Mouse (Mus musculus): ENCODE measurements around the gene Ccdc36. TPM values are rescaled to one million over a fixed set of nuclear protein-coding genes. Genes with fewer than 3 reads are reported as not detected.

Gene Ccdc36
- polyA plus RNA-seq, 1 experiment from 2014 or later: 1.6 TPM

- 19% methylated on average over 3 of the region's 3 CpGs for WGBS
- Histone ChIP-seq H3K27ac (ENCODE audit: low read depth, low read length) (no peak within 1 kb of the TSS), H3K9ac (ENCODE audit: low read depth, low read length) (no peak within 1 kb of the TSS), H3K4me3 (ENCODE audit: low read length) (no peak within 1 kb of the TSS), H3K36me3 (ENCODE audit: control insufficient read depth, insufficient read depth, low read length) (no peaks in the 10 kb centered on the region), H3K27me3 (replicated peaks; ENCODE audit: control insufficient read depth, insufficient read depth, low read length) (no peaks in the 10 kb centered on the region), H3K4me1 (ENCODE audit: control insufficient read depth, insufficient read depth, low read depth, low read length) (no peaks in the 10 kb centered on the region; the same call in none of the 2 replicates), H3K9me3 (ENCODE audit: control insufficient read depth, low read length) (no peaks in the 10 kb centered on the region), H3K4me2 (ENCODE audit: low read length) (no peak within 1 kb of the TSS)
- no peak for ATAC-seq
These were observed 7.9 kb upstream of the Ccdc36 start, which contains the start of gene BC048562 for GRCm38 (mm10) chr9:108436182-108436581. Gene BC048562, plus strand, starts transcription at chr9:108436482.

- Histone ChIP-seq H3K36me3 (ENCODE audit: control insufficient read depth, insufficient read depth, low read length) (no peaks in the 10 kb centered on the region), H3K9ac (ENCODE audit: low read depth, low read length) (peak overlapping the region; percentile 53), H3K4me2 (ENCODE audit: low read length) (peak overlapping the region; percentile 55), H3K27ac (ENCODE audit: low read depth, low read length) (no peak overlapping the region), H3K4me1 (ENCODE audit: control insufficient read depth, insufficient read depth, low read depth, low read length) (no peaks in the 10 kb centered on the region; the same call in 1 of the 2 replicates), H3K9me3 (ENCODE audit: control insufficient read depth, low read length) (no peaks in the 10 kb centered on the region), H3K27me3 (replicated peaks; ENCODE audit: control insufficient read depth, insufficient read depth, low read length) (no peaks in the 10 kb centered on the region), H3K4me3 (ENCODE audit: low read length) (peak overlapping the region; percentile 39)
- WGBS: 56% methylated on average over 32 of the region's 32 CpGs
- peak; percentile 68 for ATAC-seq
These were observed 3.3 kb upstream of the Ccdc36 start for GRCm38 (mm10) chr9:108431431-108432067.

GRCm38 (mm10) chr9:108412221-108412620 lies 16.1 kb downstream of the Ccdc36 start:
- Histone ChIP-seq H3K27ac (ENCODE audit: low read depth, low read length) (no peak overlapping the region), H3K4me3 (ENCODE audit: low read length) (no peak overlapping the region), H3K4me1 (ENCODE audit: control insufficient read depth, insufficient read depth, low read depth, low read length) (no peaks in the 10 kb centered on the region), H3K9ac (ENCODE audit: low read depth, low read length) (no peak overlapping the region), H3K9me3 (ENCODE audit: control insufficient read depth, low read length) (no peaks in the 10 kb centered on the region), H3K4me2 (ENCODE audit: low read length) (no peak overlapping the region), H3K36me3 (ENCODE audit: control insufficient read depth, insufficient read depth, low read length) (no peaks in the 10 kb centered on the region), H3K27me3 (replicated peaks; ENCODE audit: control insufficient read depth, insufficient read depth, low read length) (no peaks in the 10 kb centered on the region)
- 89% methylated on average over 1 of the region's 1 CpGs for WGBS
- no peak for ATAC-seq

GRCm38 (mm10) chr9:108411381-108411942 lies 16.8 kb downstream of the Ccdc36 start:
- no peak overlapping the region for H3K4me3 ChIP-seq (ENCODE audit: low read length)
- 68% methylated on average over 9 of the region's 9 CpGs for WGBS
- H3K27ac ChIP-seq (ENCODE audit: low read depth, low read length): no peak overlapping the region
- H3K4me1 ChIP-seq (ENCODE audit: control insufficient read depth, insufficient read depth, low read depth, low read length): no peaks in the 10 kb centered on the region
- H3K4me2 ChIP-seq (ENCODE audit: low read length): no peak overlapping the region
- H3K9me3 ChIP-seq (ENCODE audit: control insufficient read depth, low read length): no peaks in the 10 kb centered on the region
- H3K36me3 ChIP-seq (ENCODE audit: control insufficient read depth, insufficient read depth, low read length): no peaks in the 10 kb centered on the region
- ATAC-seq: no peak
- no peak overlapping the region for H3K9ac ChIP-seq (ENCODE audit: low read depth, low read length)
- H3K27me3 ChIP-seq (replicated peaks; ENCODE audit: control insufficient read depth, insufficient read depth, low read length): no peaks in the 10 kb centered on the region

- Histone ChIP-seq H3K4me1 (ENCODE audit: control insufficient read depth, insufficient read depth, low read depth, low read length) (no peaks in the 10 kb centered on the region), H3K4me2 (ENCODE audit: low read length) (no peak overlapping the region), H3K36me3 (ENCODE audit: control insufficient read depth, insufficient read depth, low read length) (no peaks in the 10 kb centered on the region), H3K9ac (ENCODE audit: low read depth, low read length) (no peak overlapping the region), H3K9me3 (ENCODE audit: control insufficient read depth, low read length) (no peaks in the 10 kb centered on the region), H3K4me3 (ENCODE audit: low read length) (no peak overlapping the region), H3K27ac (ENCODE audit: low read depth, low read length) (no peak overlapping the region), H3K27me3 (replicated peaks; ENCODE audit: control insufficient read depth, insufficient read depth, low read length) (no peaks in the 10 kb centered on the region)
- 85% methylated on average over 4 of the region's 4 CpGs for WGBS
- no peak for ATAC-seq
These were observed 18.7 kb downstream of the Ccdc36 start for GRCm38 (mm10) chr9:108409535-108409934.

- H3K27ac ChIP-seq (ENCODE audit: low read depth, low read length): no peak overlapping the region
- H3K4me1 ChIP-seq (ENCODE audit: control insufficient read depth, insufficient read depth, low read depth, low read length): no peaks in the 10 kb centered on the region; the same call in 1 of the 2 replicates
- H3K4me2 ChIP-seq (ENCODE audit: low read length): no peak overlapping the region
- H3K4me3 ChIP-seq (ENCODE audit: low read length): no peak overlapping the region
- H3K9me3 ChIP-seq (ENCODE audit: control insufficient read depth, low read length): no peaks in the 10 kb centered on the region
- no peaks in the 10 kb centered on the region for H3K36me3 ChIP-seq (ENCODE audit: control insufficient read depth, insufficient read depth, low read length)
- H3K27me3 ChIP-seq (replicated peaks; ENCODE audit: control insufficient read depth, insufficient read depth, low read length): no peaks in the 10 kb centered on the region
- no peak overlapping the region for H3K9ac ChIP-seq (ENCODE audit: low read depth, low read length)
- no peak for ATAC-seq
- 82% methylated on average over 8 of the region's 8 CpGs for WGBS
These were observed 23.8 kb downstream of the Ccdc36 start for GRCm38 (mm10) chr9:108404451-108404850.

- whole genome bisulfite sequencing: 87% methylated on average over 4 of the region's 4 CpGs
- Histone ChIP-seq H3K36me3 (ENCODE audit: control insufficient read depth, insufficient read depth, low read length) (no peaks in the 10 kb centered on the region), H3K27me3 (replicated peaks; ENCODE audit: control insufficient read depth, insufficient read depth, low read length) (no peaks in the 10 kb centered on the region), H3K4me2 (ENCODE audit: low read length) (no peak overlapping the region), H3K4me3 (ENCODE audit: low read length) (no peak overlapping the region), H3K9ac (ENCODE audit: low read depth, low read length) (no peak overlapping the region), H3K27ac (ENCODE audit: low read depth, low read length) (no peak overlapping the region), H3K9me3 (ENCODE audit: control insufficient read depth, low read length) (no peaks in the 10 kb centered on the region), H3K4me1 (ENCODE audit: control insufficient read depth, insufficient read depth, low read depth, low read length) (no peaks in the 10 kb centered on the region; the same call in 1 of the 2 replicates)
- no peak for ATAC-seq
These were observed 25.2 kb downstream of the Ccdc36 start for GRCm38 (mm10) chr9:108403081-108403480.

GRCm38 (mm10) chr9:108401186-108401960 lies 26.9 kb downstream of the Ccdc36 start:
- Histone ChIP-seq H3K9ac (ENCODE audit: low read depth, low read length) (no peak overlapping the region), H3K27me3 (replicated peaks; ENCODE audit: control insufficient read depth, insufficient read depth, low read length) (no peaks in the 10 kb centered on the region), H3K4me2 (ENCODE audit: low read length) (no peak overlapping the region), H3K36me3 (ENCODE audit: control insufficient read depth, insufficient read depth, low read length) (no peaks in the 10 kb centered on the region), H3K9me3 (ENCODE audit: control insufficient read depth, low read length) (no peaks in the 10 kb centered on the region), H3K4me1 (ENCODE audit: control insufficient read depth, insufficient read depth, low read depth, low read length) (no peaks in the 10 kb centered on the region; the same call in 1 of the 2 replicates), H3K27ac (ENCODE audit: low read depth, low read length) (peak overlapping the region; percentile 57; the same call in 1 of the 2 replicates), H3K4me3 (ENCODE audit: low read length) (no peak overlapping the region)
- peak; percentile 42; the same call in 1 of the 2 replicates for ATAC-seq
- 29% methylated on average over 7 of the region's 7 CpGs for WGBS

GRCm38 (mm10) chr9:108398324-108398723 lies 30.0 kb downstream of the Ccdc36 start:
- no peak for ATAC-seq
- Histone ChIP-seq H3K4me1 (ENCODE audit: control insufficient read depth, insufficient read depth, low read depth, low read length) (no peaks in the 10 kb centered on the region; the same call in 1 of the 2 replicates), H3K27ac (ENCODE audit: low read depth, low read length) (no peak overlapping the region), H3K9ac (ENCODE audit: low read depth, low read length) (no peak overlapping the region), H3K9me3 (ENCODE audit: control insufficient read depth, low read length) (no peaks in the 10 kb centered on the region), H3K27me3 (replicated peaks; ENCODE audit: control insufficient read depth, insufficient read depth, low read length) (no peaks in the 10 kb centered on the region), H3K36me3 (ENCODE audit: control insufficient read depth, insufficient read depth, low read length) (peaks cover 2% of the 10 kb centered on the region), H3K4me3 (ENCODE audit: low read length) (no peak overlapping the region), H3K4me2 (ENCODE audit: low read length) (no peak overlapping the region)
- 95% methylated on average over 3 of the region's 3 CpGs for WGBS

Measured in hindbrain, embryonic 16.5 days (tissue).